Mouse (Mus musculus) olfactory bulb, adult 2 months (tissue): ENCODE measurements at regions not wholly inside any gene's neighbourhood (a gene's known extent, or its start where the extent isn't known, plus 50 kb on each side); places are given as distances from the start of the nearest gene placed in this dataset.

Experiments used
- CTCF ChIP-seq: fragments of 200-500 bp; IDR thresholded peaks from 2 replicates; pipeline ENCODE4 v1.5.1; 2012; ENCODE audit warnings: low read depth, mild to moderate bottlenecking, low read length, moderate library complexity; ENCODE audit not compliant: insufficient read depth
- POLR2A ChIP-seq: fragments of 200-500 bp; IDR thresholded peaks from 2 replicates; pipeline ENCODE4 v1.6.1; 2012; ENCODE audit warnings: mild to moderate bottlenecking, low read depth, low read length, moderate library complexity; ENCODE audit not compliant: insufficient read depth

DNA sequence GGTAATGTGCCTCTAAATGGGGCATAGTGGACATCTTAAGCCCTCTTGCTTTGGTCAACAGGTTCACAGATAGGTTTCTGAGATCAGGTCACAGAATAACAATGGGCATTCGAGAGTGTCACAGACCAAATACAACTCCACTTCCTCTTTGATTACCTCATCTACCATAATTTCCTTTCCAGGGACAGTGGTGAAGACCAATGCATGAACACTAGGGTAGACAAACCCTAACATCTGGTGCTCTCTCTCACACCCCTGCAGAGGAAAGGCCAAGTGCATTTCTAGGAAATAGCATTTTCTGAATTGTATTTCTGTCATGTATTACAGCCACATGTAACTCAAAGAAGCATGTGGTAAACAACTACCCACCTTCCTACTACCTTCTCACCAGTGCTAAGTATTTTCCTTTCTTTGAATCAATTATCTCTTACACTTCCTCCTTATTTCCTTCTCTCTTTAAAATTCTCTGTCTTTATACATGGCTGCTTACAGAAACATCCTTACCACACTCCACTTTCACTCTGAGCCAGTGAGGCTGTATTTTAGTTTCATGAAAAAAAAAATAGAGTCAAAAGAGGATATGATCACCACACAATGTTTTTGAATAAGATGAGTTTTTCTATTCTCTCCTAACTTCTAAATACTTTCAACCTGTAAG lies 1021.0 kb downstream of the Gsdmc2 start:
- TF ChIP-seq CTCF: no peak
- TF ChIP-seq POLR2A: no peak
